Mouse (Mus musculus) MEL (cell line): ENCODE results near the gene Zkscan6. TPM values are rescaled to one million over a fixed set of nuclear protein-coding genes. Genes with fewer than 3 reads are reported as not detected.

Experiments used
- DNase-seq: peaks from one replicate; pipeline ENCODE4 v3.0.0; 2011; ENCODE audit warnings: low read depth, low spot score
- H3K27ac ChIP-seq: 2 replicates; pipeline ENCODE4 v1.5.1; 2012; ENCODE audit warnings: low read depth, mild to moderate bottlenecking, control low read depth, low read length, moderate library complexity; ENCODE audit not compliant: control insufficient read depth
- H3K27me3 ChIP-seq, 2 experiments: fragments of 150-350 bp in 1 of 2; sonication (generic) in 1 of 2; 2 replicates each; pipeline ENCODE4 v1.6.1; 2012; ENCODE audit warnings: low read length in 2 of 2, mild to moderate bottlenecking in 2 of 2, improper control_type of control experiment in 1 of 2, moderate library complexity in 1 of 2; ENCODE audit not compliant: insufficient read depth in 2 of 2, control insufficient read depth in 1 of 2
- H3K36me3 ChIP-seq, 2 experiments: 2 replicates each; pipeline ENCODE4 v1.6.1; 2012 to 2014; ENCODE audit warnings: low read length in 2 of 2, improper control_type of control experiment in 1 of 2, inconsistent platforms in 1 of 2, mild to moderate bottlenecking in 1 of 2; ENCODE audit not compliant: insufficient read depth in 2 of 2, control insufficient read depth in 1 of 2
- H3K4me1 ChIP-seq, 2 experiments: fragments of 150-350 bp in 1 of 2; sonication (generic) in 1 of 2; 2 replicates each; pipeline ENCODE4 v1.6.1; 2012; ENCODE audit warnings: low read length in 2 of 2, improper control_type of control experiment in 1 of 2, mild to moderate bottlenecking in 1 of 2; ENCODE audit not compliant: insufficient read depth in 2 of 2, control insufficient read depth in 1 of 2
- H3K4me3 ChIP-seq, 2 experiments: fragments of 150-350 bp in 1 of 2; sonication (generic) in 1 of 2; 2 replicates each; pipeline ENCODE4 v1.5.1; 2012; ENCODE audit warnings: low read depth in 2 of 2, low read length in 2 of 2, mild to moderate bottlenecking in 2 of 2, moderate library complexity in 2 of 2, control low read depth in 1 of 2, improper control_type of control experiment in 1 of 2; ENCODE audit not compliant: control insufficient read depth in 1 of 2, insufficient read depth in 1 of 2
- H3K79me2 ChIP-seq: 2 replicates; pipeline ENCODE4 v1.6.1; 2012; ENCODE audit warnings: mild to moderate bottlenecking, low read length, moderate library complexity; ENCODE audit not compliant: control insufficient read depth, poor library complexity, insufficient read depth
- H3K9ac ChIP-seq: 2 replicates; pipeline ENCODE4 v1.6.1; 2012; ENCODE audit warnings: low read depth, mild to moderate bottlenecking, control low read depth, low read length, moderate library complexity; ENCODE audit not compliant: control insufficient read depth, poor library complexity, severe bottlenecking
- H3K9me3 ChIP-seq: fragments of 150-350 bp; sonication (generic); replicated peaks from 2 replicates; pipeline ENCODE4 v1.6.1; 2012; ENCODE audit warnings: mild to moderate bottlenecking, low read length, improper control_type of control experiment, moderate library complexity; ENCODE audit not compliant: insufficient read depth
- BHLHE40 ChIP-seq: IDR thresholded peaks from 2 replicates; pipeline ENCODE4 v1.6.1; 2012; ENCODE audit warnings: low read depth, mild to moderate bottlenecking, inconsistent platforms, low read length, improper control_type of control experiment, borderline replicate concordance
- CHD2 ChIP-seq: IDR thresholded peaks from 2 replicates; pipeline ENCODE4 v1.6.1; 2011; ENCODE audit warnings: low read length, improper control_type of control experiment
- CTCF ChIP-seq, 3 experiments: IDR thresholded peaks in 2 of 3; conservative IDR thresholded peaks in 1 of 3; 2 replicates each; pipeline ENCODE4 v1.5.1; 2011 to 2012; ENCODE audit warnings: low read length in 3 of 3, low read depth in 2 of 3, mild to moderate bottlenecking in 2 of 3, improper control_type of control experiment in 1 of 3, inconsistent platforms in 1 of 3, mixed read lengths in 1 of 3, moderate library complexity in 1 of 3; ENCODE audit not compliant: control insufficient read depth in 1 of 3, insufficient read depth in 1 of 3, poor library complexity in 1 of 3, severe bottlenecking in 1 of 3
- EP300 ChIP-seq, 2 experiments: IDR thresholded peaks; 2 replicates each; pipeline ENCODE4 v1.6.1; 2011; ENCODE audit warnings: improper control_type of control experiment in 2 of 2, low read length in 2 of 2, low read depth in 1 of 2, mild to moderate bottlenecking in 1 of 2
- ETS1 ChIP-seq: IDR thresholded peaks from 2 replicates; pipeline ENCODE4 v1.6.1; 2012; ENCODE audit warnings: low read depth, mild to moderate bottlenecking, inconsistent platforms, low read length, improper control_type of control experiment, moderate library complexity
- GABPA ChIP-seq: IDR thresholded peaks from 2 replicates; pipeline ENCODE4 v1.6.1; 2012; ENCODE audit warnings: low read depth, mild to moderate bottlenecking, inconsistent platforms, low read length, improper control_type of control experiment, moderate library complexity
- GATA1 ChIP-seq: IDR thresholded peaks from 2 replicates; pipeline ENCODE4 v1.6.1; 2011; ENCODE audit warnings: low read depth, low read length, improper control_type of control experiment
- HCFC1 ChIP-seq: IDR thresholded peaks from 2 replicates; pipeline ENCODE4 v1.6.1; 2012; ENCODE audit warnings: low read depth, mild to moderate bottlenecking, inconsistent platforms, low read length, improper control_type of control experiment, moderate library complexity
- JUND ChIP-seq: IDR thresholded peaks from 2 replicates; pipeline ENCODE4 v1.6.1; 2011; ENCODE audit warnings: low read depth, mild to moderate bottlenecking, improper control_type of control experiment, low read length
- KAT2A ChIP-seq: conservative IDR thresholded peaks from 2 replicates; pipeline ENCODE4 v1.6.1; 2012; ENCODE audit warnings: low read depth, low read length, improper control_type of control experiment, inconsistent platforms
- MAX ChIP-seq: IDR thresholded peaks from 2 replicates; pipeline ENCODE4 v1.6.1; 2011; ENCODE audit warnings: low read length, improper control_type of control experiment
- MEF2A ChIP-seq: IDR thresholded peaks from 2 replicates; pipeline ENCODE4 v1.6.1; 2014; ENCODE audit warnings: low read depth, mild to moderate bottlenecking, inconsistent platforms, low read length, improper control_type of control experiment; ENCODE audit not compliant: poor library complexity, insufficient replicate concordance, severe bottlenecking; ENCODE audit errors: extremely low read depth
- MYB ChIP-seq: IDR thresholded peaks from 2 replicates; pipeline ENCODE4 v1.6.1; 2011; ENCODE audit warnings: mild to moderate bottlenecking, low read depth, low read length, improper control_type of control experiment
- MYC ChIP-seq: IDR thresholded peaks from 2 replicates; pipeline ENCODE4 v1.6.1; 2011; ENCODE audit warnings: low read depth, mild to moderate bottlenecking, low read length, improper control_type of control experiment, moderate library complexity
- NELFE ChIP-seq: IDR thresholded peaks from 2 replicates; pipeline ENCODE4 v1.6.1; 2011; ENCODE audit warnings: low read depth, low read length, improper control_type of control experiment
- NRF1 ChIP-seq: IDR thresholded peaks from 2 replicates; pipeline ENCODE4 v1.6.1; 2014; ENCODE audit warnings: low read depth, mild to moderate bottlenecking, inconsistent platforms, low read length, improper control_type of control experiment, moderate library complexity; ENCODE audit not compliant: poor library complexity, insufficient read depth, severe bottlenecking
- POLR2A ChIP-seq, 2 experiments: IDR thresholded peaks; 2 replicates each; pipeline ENCODE4 v1.6.1; 2011 to 2012; ENCODE audit warnings: low read length in 2 of 2, mild to moderate bottlenecking in 2 of 2, control low read depth in 1 of 2, improper control_type of control experiment in 1 of 2, low read depth in 1 of 2, moderate library complexity in 1 of 2; ENCODE audit not compliant: control insufficient read depth in 1 of 2, insufficient read depth in 1 of 2, poor library complexity in 1 of 2
- POLR2AphosphoS2 ChIP-seq: IDR thresholded peaks from 2 replicates; pipeline ENCODE4 v1.6.1; 2011; ENCODE audit warnings: low read length, improper control_type of control experiment
- RAD21 ChIP-seq: IDR thresholded peaks from 2 replicates; pipeline ENCODE4 v1.6.1; 2011; ENCODE audit warnings: mild to moderate bottlenecking, low read depth, low read length, improper control_type of control experiment
- SIN3A ChIP-seq: IDR thresholded peaks from 2 replicates; pipeline ENCODE4 v1.6.1; 2012; ENCODE audit warnings: low read length, improper control_type of control experiment, inconsistent platforms
- SMC3 ChIP-seq: IDR thresholded peaks from 2 replicates; pipeline ENCODE4 v1.6.1; 2011; ENCODE audit warnings: low read depth, low read length, improper control_type of control experiment
- TBP ChIP-seq: IDR thresholded peaks from 2 replicates; pipeline ENCODE4 v1.8.0; 2011; ENCODE audit warnings: low read depth, low read length, improper control_type of control experiment
- TCF12 ChIP-seq: IDR thresholded peaks from 2 replicates; pipeline ENCODE4 v1.6.1; 2014; ENCODE audit warnings: low read depth, mild to moderate bottlenecking, inconsistent platforms, low read length, improper control_type of control experiment, moderate library complexity
- USF2 ChIP-seq, 2 experiments: IDR thresholded peaks; 2 replicates each; pipeline ENCODE4 v1.6.1; 2011 to 2012; ENCODE audit warnings: improper control_type of control experiment in 2 of 2, low read length in 2 of 2, borderline replicate concordance in 1 of 2, inconsistent platforms in 1 of 2, low read depth in 1 of 2, mild to moderate bottlenecking in 1 of 2; ENCODE audit not compliant: insufficient read depth in 1 of 2
- ZC3H11A ChIP-seq: IDR thresholded peaks from 2 replicates; pipeline ENCODE4 v1.6.1; 2012; ENCODE audit warnings: low read depth, mild to moderate bottlenecking, inconsistent platforms, low read length, improper control_type of control experiment
- ZKSCAN1 ChIP-seq: IDR thresholded peaks from 2 replicates; pipeline ENCODE4 v1.6.1; 2012; ENCODE audit warnings: low read depth, mild to moderate bottlenecking, inconsistent platforms, low read length, improper control_type of control experiment, moderate library complexity
- ZMIZ1 ChIP-seq: IDR thresholded peaks from 2 replicates; pipeline ENCODE4 v1.6.1; 2012; ENCODE audit warnings: low read depth, mild to moderate bottlenecking, inconsistent platforms, low read length, improper control_type of control experiment, moderate library complexity
- ZNF384 ChIP-seq: IDR thresholded peaks from 2 replicates; pipeline ENCODE4 v1.6.1; 2012; ENCODE audit warnings: low read depth, mild to moderate bottlenecking, inconsistent platforms, low read length, improper control_type of control experiment
- polyA plus RNA-seq, 2 experiments: library from polyadenylated mRNA; stranded (reverse) in 1 of 2; unstranded in 1 of 2; fragments of >175 nt in 1 of 2; fragments of >200 nt in 1 of 2; gene quantifications; 2 replicates each; pipeline versions ENCODE4 v1.2.1 to v1.2.4; 2012; ENCODE audit warnings: low replicate concordance in 2 of 2, low read depth in 1 of 2; ENCODE audit not compliant: insufficient read length in 2 of 2, insufficient read depth in 1 of 2, missing spikeins in 1 of 2
- total RNA-seq: library from RNA; depleted of rRNA; stranded (reverse); fragments of 300-350 nt; gene quantifications from 2 replicates; pipeline ENCODE4 v1.2.3, GENCODE M21; 2012

The Zkscan6 gene
- total and polyA plus RNA-seq, 3 experiments: 12.0 to 18.1 TPM; not detected in 1

- Histone ChIP-seq H3K27me3 (no peaks in the 10 kb centered on the region), H3K27ac (no peak overlapping the region), H3K4me3 (no peak overlapping the region), H3K4me1 (peaks cover 28 to 57% of the 10 kb centered on the region in 2 experiments), H3K79me2 (peaks cover 18% of the 10 kb centered on the region), H3K9ac (no peak overlapping the region), H3K36me3 (peaks cover 3 to 53% of the 10 kb centered on the region in 2 experiments; a peak in 3 of 4 replicates), H3K9me3 (no peaks in the 10 kb centered on the region)
- TF ChIP-seq KAT2A (no peak), JUND (no peak), USF2 (IDR thresholded peaks at IDR 0.05; ENCODE audit: borderline replicate concordance in 1 of 2, insufficient read depth in 1 of 2, low read depth in 1 of 2, low read length in 2 of 2) (no peak), NELFE (no peak), ZMIZ1 (no peak), CTCF (IDR thresholded peaks at IDR 0.05 in 2 of 3, conservative IDR thresholded peaks at IDR 0.05 in 1 of 3; ENCODE audit: control insufficient read depth in 1 of 3, insufficient read depth in 1 of 3, low read depth in 2 of 3, low read length in 3 of 3, poor library complexity in 1 of 3, severe bottlenecking in 1 of 3) (no peak), RAD21 (no peak), POLR2A (IDR thresholded peaks at IDR 0.05; ENCODE audit: control insufficient read depth in 1 of 2, insufficient read depth in 1 of 2, low read depth in 1 of 2, low read length in 2 of 2, poor library complexity in 1 of 2) (no peak), MEF2A (no peak), MYB (no peak), GATA1 (no peak), NRF1 (no peak), ZNF384 (no peak), TBP (no peak), MYC (no peak), HCFC1 (no peak), ZKSCAN1 (no peak), SMC3 (no peak)
- no peak for DNase-seq
These were observed 35.4 kb upstream of the Zkscan6 start for GRCm38 (mm10) chr11:65771546-65771945.

- peak overlapping the region; percentile 57 for H3K27ac ChIP-seq
- H3K36me3 ChIP-seq: peaks cover 3 to 59% of the 10 kb centered on the region in 2 experiments; a peak in 3 of 4 replicates
- peak overlapping the region; percentile 38 for H3K9ac ChIP-seq
- H3K79me2 ChIP-seq: peaks cover 21% of the 10 kb centered on the region
- H3K27me3 ChIP-seq: no peaks in the 10 kb centered on the region
- H3K4me1 ChIP-seq: peaks cover 37 to 62% of the 10 kb centered on the region in 2 experiments
- peak; percentile 40; the same call in 1 of the 2 replicates for TF ChIP-seq GATA1
- TF ChIP-seq GABPA: no peak
- no peak for TF ChIP-seq BHLHE40
- TF ChIP-seq ETS1: no peak
- TF ChIP-seq USF2 (IDR thresholded peaks at IDR 0.05; ENCODE audit: borderline replicate concordance in 1 of 2, insufficient read depth in 1 of 2, low read depth in 1 of 2, low read length in 2 of 2): no peak
- no peak for TF ChIP-seq CHD2
- TF ChIP-seq TBP: 0 out of 2 replicates have a peak, but pooled peaks have one; percentile 9
- no peak for TF ChIP-seq ZC3H11A
- TF ChIP-seq ZKSCAN1: no peak
- TF ChIP-seq ZMIZ1: no peak
- peak; percentile 29; the same call in 1 of the 2 replicates for TF ChIP-seq TCF12
- no peak for TF ChIP-seq SIN3A
- TF ChIP-seq EP300 (IDR thresholded peaks at IDR 0.05; ENCODE audit: low read depth in 1 of 2, low read length in 2 of 2): peak; percentile 42 to 47; a peak in 1 of 4 replicates
- no peak for TF ChIP-seq POLR2AphosphoS2
- TF ChIP-seq MAX: no peak
- TF ChIP-seq RAD21: no peak
- peak overlapping the region; percentile 3 to 49; a peak in 3 of 4 replicates for H3K4me3 ChIP-seq
- H3K9me3 ChIP-seq: no peaks in the 10 kb centered on the region
- peak; percentile 38 for DNase-seq
These were observed 33.4 kb upstream of the Zkscan6 start for GRCm38 (mm10) chr11:65773535-65773934.
